Mouse (Mus musculus) WW6 (cell line): ENCODE data around the gene Tdpoz3.
"Not testable (repeated sequence)": the region's sequence is repeated elsewhere in the genome, so short reads cannot be mapped to it uniquely, and the experiment has no call there.

Source experiments
- DNase-seq: peaks from one replicate; pipeline ENCODE4 v3.0.0-alpha.2; 2013; ENCODE audit warnings: low read depth, low spot score

Gene Tdpoz3

DNA sequence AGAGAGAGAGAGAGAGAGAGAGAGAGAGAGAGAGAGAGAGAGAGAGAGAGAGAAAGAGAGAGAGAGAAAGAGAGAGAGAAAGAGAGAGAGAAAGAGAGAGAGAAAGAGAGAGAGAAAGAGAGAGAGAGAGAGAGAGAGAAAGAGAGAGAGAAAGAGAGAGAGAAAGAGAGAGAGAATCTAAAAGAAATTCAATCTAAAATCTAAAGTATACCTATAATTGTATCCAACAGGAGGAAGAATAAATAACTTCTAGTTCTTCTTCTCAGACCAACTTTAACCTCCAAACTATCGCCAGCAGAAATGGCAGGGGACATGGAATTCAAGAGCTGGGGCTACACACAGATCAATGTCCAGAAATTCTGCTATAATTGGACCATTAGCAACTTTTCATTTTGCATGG is at the start of gene Tdpoz3:
Gene Tdpoz3 (plus strand): TSS at position 301 of the 400 bp plus-strand sequence.
- not testable (repeated sequence) for DNase-seq

DNA sequence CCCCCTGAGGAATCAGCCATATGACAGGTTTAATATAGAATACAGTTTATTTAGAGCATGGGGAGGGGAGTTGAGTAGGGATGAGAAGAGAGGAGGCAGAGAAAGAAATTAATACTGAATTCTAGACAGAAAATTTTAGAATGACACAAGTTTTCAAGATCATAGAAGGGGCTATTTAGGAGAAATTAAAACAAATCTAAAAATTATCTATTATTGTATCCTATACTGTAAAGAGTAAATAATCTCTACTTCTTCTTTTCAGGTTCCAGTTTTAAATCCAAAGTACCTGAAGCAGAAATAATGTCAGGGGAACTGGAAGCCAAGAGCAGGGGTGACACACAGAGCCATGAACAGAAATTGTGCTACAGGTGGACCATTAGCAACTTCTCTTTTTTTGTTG is 29.7 kb upstream of the Tdpoz3 start, which contains the start of gene Tdpoz4:
Gene Tdpoz4 (plus strand): TSS at position 301 of the 400 bp plus-strand sequence.
- not testable (repeated sequence) for DNase-seq

DNA sequence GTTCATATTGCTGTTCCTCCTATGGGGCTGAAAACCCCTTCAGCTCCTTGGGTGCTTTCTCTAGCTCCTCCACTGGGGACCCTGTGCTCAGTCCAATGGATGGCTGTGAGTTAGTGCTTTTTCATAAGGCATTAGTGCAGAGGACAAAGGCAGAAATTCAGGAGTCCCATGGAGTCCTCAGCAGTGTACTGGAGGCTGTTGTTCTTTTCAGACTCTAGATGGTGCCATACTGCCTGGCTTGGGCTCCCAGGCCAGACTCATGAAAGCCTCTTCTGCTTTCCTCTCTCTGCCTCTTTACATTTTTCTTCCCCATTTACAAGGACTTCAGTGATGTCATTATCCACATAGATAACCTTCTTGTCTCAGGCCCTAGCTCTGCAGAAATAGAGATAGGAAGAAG is 12.5 kb upstream of the Tdpoz3 start:
- DNase-seq = peak; percentile 16

DNA sequence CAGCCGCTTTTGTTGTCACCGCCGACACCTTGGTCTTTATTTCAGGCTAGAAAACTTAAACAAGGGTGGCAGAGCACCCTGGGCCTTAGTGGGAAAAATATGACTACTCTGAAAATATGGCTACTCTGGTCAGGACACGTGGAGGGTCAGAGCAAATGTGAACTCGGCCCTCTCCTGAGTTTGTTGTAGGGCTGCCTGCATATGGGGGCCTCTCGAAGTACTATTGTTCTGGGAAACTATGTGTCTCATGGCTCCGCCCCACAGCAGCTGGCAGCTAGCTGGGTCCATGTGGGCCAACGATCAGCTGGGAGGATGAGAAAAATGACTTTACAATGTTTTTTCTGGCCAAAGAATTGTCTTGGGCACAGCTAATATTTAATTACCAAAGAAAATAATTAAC is 33.1 kb downstream of the Tdpoz3 start:
- DNase-seq = not testable (repeated sequence)

DNA sequence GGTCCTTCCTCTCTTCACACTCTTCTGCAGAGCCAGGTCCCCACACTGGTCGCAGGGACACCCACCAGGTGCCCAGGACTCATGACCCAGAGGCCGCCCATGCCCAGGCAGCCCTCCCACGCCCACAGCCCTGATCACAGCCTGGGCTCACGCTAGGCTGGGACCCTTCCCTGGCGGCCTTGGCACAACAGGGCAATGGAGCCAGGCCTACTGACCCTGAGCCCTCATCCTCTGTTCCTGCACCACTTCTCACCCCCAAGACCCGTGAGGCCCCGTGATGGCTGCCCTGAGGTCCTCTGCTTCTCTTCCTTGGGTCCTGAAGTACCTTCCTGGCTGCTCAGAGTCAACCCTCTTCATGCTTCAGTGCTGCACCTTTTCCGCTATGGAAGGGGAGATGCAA is 44.8 kb downstream of the Tdpoz3 start:
- DNase-seq = not testable (repeated sequence)
